Mouse (Mus musculus) limb, embryonic 12.5 days (tissue): ENCODE measurements at regions not wholly inside any gene's neighbourhood (a gene's known extent, or its start where the extent isn't known, plus 50 kb on each side); places are given as distances from the start of the nearest gene placed in this dataset.

Source experiments
- ATAC-seq: fragments of 200-750 bp; cut with Nextera tagmentation; 2 replicates; pipeline ENCODE4 v1.8.0; 2017; ENCODE audit warnings: low read depth, moderate TSS enrichment; ENCODE audit not compliant: insufficient number of reproducible peaks, insufficient read depth, low FRiP score, low TSS enrichment
- H3K27ac ChIP-seq: fragments of 300-500 bp; sonication (generic); 2 replicates; pipeline ENCODE4 v1.5.1; 2016; ENCODE audit warnings: mild to moderate bottlenecking, moderate library complexity
- H3K27me3 ChIP-seq: fragments of 300-500 bp; sonication (generic); 2 replicates; pipeline ENCODE4 v1.6.1; 2016; ENCODE audit warnings: mild to moderate bottlenecking, moderate library complexity
- H3K36me3 ChIP-seq: fragments of 300-500 bp; sonication (generic); 2 replicates; pipeline ENCODE4 v1.6.1; 2016; ENCODE audit warnings: mild to moderate bottlenecking, moderate library complexity
- H3K4me1 ChIP-seq: fragments of 300-500 bp; sonication (generic); replicated peaks from 2 replicates; pipeline ENCODE4 v1.6.1; 2016
- H3K4me2 ChIP-seq: fragments of 300-500 bp; sonication (generic); 2 replicates; pipeline ENCODE4 v1.6.1; 2016; ENCODE audit warnings: mild to moderate bottlenecking, moderate library complexity
- H3K4me3 ChIP-seq: fragments of 300-500 bp; sonication (generic); replicated peaks from 2 replicates; pipeline ENCODE4 v1.5.1; 2016; ENCODE audit warnings: mild to moderate bottlenecking
- H3K9ac ChIP-seq: fragments of 300-500 bp; sonication (generic); replicated peaks from 2 replicates; pipeline ENCODE4 v1.6.1; 2016; ENCODE audit warnings: mild to moderate bottlenecking, moderate library complexity
- H3K9me3 ChIP-seq: fragments of 300-500 bp; sonication (generic); 2 replicates; pipeline ENCODE4 v1.6.1; 2016; ENCODE audit warnings: mild to moderate bottlenecking, moderate library complexity
- WGBS: fragments of 180-500 bp; shearing (Covaris S2); methylation state at CpG from one replicate; pipeline ENCODE4 v1.1.7; 2016; 5-methylcytosine and 5-hydroxymethylcytosine counted together

GRCm38 (mm10) chr9:47133454-47133853 is 134.9 kb downstream of the Gm4791 start:
- 59% methylated on average over 5 of the region's 5 CpGs for WGBS
- Histone ChIP-seq H3K27ac (no peak overlapping the region), H3K4me2 (no peak overlapping the region), H3K4me1 (no peaks in the 10 kb centered on the region), H3K27me3 (no peaks in the 10 kb centered on the region), H3K36me3 (no peaks in the 10 kb centered on the region), H3K4me3 (no peak overlapping the region), H3K9ac (no peak overlapping the region), H3K9me3 (no peaks in the 10 kb centered on the region)
- no peak for ATAC-seq

- H3K27ac ChIP-seq, result no peak overlapping the region
- no peak overlapping the region for H3K4me2 ChIP-seq
- H3K4me1 ChIP-seq, result no peaks in the 10 kb centered on the region
- 58% methylated on average over 8 of the region's 8 CpGs for WGBS
- H3K9me3 ChIP-seq, result no peaks in the 10 kb centered on the region
- no peak for ATAC-seq
- H3K9ac ChIP-seq, result no peak overlapping the region
- no peaks in the 10 kb centered on the region for H3K36me3 ChIP-seq
- H3K4me3 ChIP-seq, result no peak overlapping the region
- H3K27me3 ChIP-seq, result no peaks in the 10 kb centered on the region
Observed at GRCm38 (mm10) chr9:47133873-47134272, 135.3 kb downstream of the Gm4791 start.

- H3K4me2 ChIP-seq, result no peak overlapping the region
- WGBS, result 70% methylated on average over 4 of the region's 4 CpGs
Observed at GRCm38 (mm10) chr9:47134479-47134878, 135.9 kb downstream of the Gm4791 start.

GRCm38 (mm10) chr9:47136641-47137040 is 138.1 kb downstream of the Gm4791 start:
- Histone ChIP-seq H3K4me2 (no peak overlapping the region), H3K9ac (no peak overlapping the region), H3K4me3 (no peak overlapping the region), H3K4me1 (no peaks in the 10 kb centered on the region), H3K36me3 (no peaks in the 10 kb centered on the region), H3K9me3 (no peaks in the 10 kb centered on the region), H3K27me3 (no peaks in the 10 kb centered on the region), H3K27ac (no peak overlapping the region)
- no peak for ATAC-seq
- 96% methylated on average over 5 of the region's 5 CpGs for WGBS

More at GRCm38 (mm10) chr9:47134479-47134878, 135.9 kb downstream of the Gm4791 start:
- Histone ChIP-seq H3K36me3 (no peaks in the 10 kb centered on the region), H3K4me3 (no peak overlapping the region), H3K4me1 (no peaks in the 10 kb centered on the region), H3K27ac (no peak overlapping the region), H3K9ac (no peak overlapping the region), H3K27me3 (no peaks in the 10 kb centered on the region), H3K9me3 (no peaks in the 10 kb centered on the region)
- no peak for ATAC-seq

- Histone ChIP-seq H3K27ac (no peak overlapping the region), H3K4me3 (no peak overlapping the region), H3K9ac (no peak overlapping the region), H3K36me3 (no peaks in the 10 kb centered on the region), H3K4me1 (no peaks in the 10 kb centered on the region), H3K4me2 (no peak overlapping the region), H3K9me3 (no peaks in the 10 kb centered on the region), H3K27me3 (no peaks in the 10 kb centered on the region)
- 85% methylated on average over 7 of the region's 7 CpGs for WGBS
- no peak for ATAC-seq
Observed at GRCm38 (mm10) chr9:47153471-47153870, 154.9 kb downstream of the Gm4791 start.

- Histone ChIP-seq H3K4me3 (no peak overlapping the region), H3K9ac (no peak overlapping the region), H3K27me3 (peaks cover 16% of the 10 kb centered on the region), H3K36me3 (no peaks in the 10 kb centered on the region), H3K9me3 (no peaks in the 10 kb centered on the region), H3K4me1 (peaks cover 18% of the 10 kb centered on the region; the same call in 1 of the 2 replicates), H3K27ac (no peak overlapping the region), H3K4me2 (no peak overlapping the region)
- WGBS, result 29% methylated on average over 8 of the region's 8 CpGs
- ATAC-seq, result no peak
Observed at GRCm38 (mm10) chr9:47165480-47166131, 167.1 kb downstream of the Gm4791 start.

GRCm38 (mm10) chr9:47167681-47168240 is 169.2 kb downstream of the Gm4791 start:
- Histone ChIP-seq H3K36me3 (no peaks in the 10 kb centered on the region), H3K4me1 (peaks cover 18% of the 10 kb centered on the region; the same call in 1 of the 2 replicates), H3K27me3 (peaks cover 16% of the 10 kb centered on the region), H3K4me2 (peak overlapping the region; percentile 46), H3K9me3 (no peaks in the 10 kb centered on the region), H3K27ac (no peak overlapping the region), H3K4me3 (peak overlapping the region; percentile 19), H3K9ac (no peak overlapping the region; the same call in 1 of the 2 replicates)
- 23% methylated on average over 20 of the region's 20 CpGs for WGBS
- ATAC-seq, result no peak

GRCm38 (mm10) chr9:47176044-47176443 is 177.5 kb downstream of the Gm4791 start:
- Histone ChIP-seq H3K9ac (no peak overlapping the region), H3K9me3 (no peaks in the 10 kb centered on the region), H3K4me2 (no peak overlapping the region), H3K4me3 (no peak overlapping the region), H3K4me1 (no peaks in the 10 kb centered on the region), H3K27ac (no peak overlapping the region), H3K36me3 (no peaks in the 10 kb centered on the region), H3K27me3 (no peaks in the 10 kb centered on the region)
- ATAC-seq, result no peak
- WGBS, result 79% methylated on average over 4 of the region's 4 CpGs

- H3K9ac ChIP-seq, result no peak overlapping the region
- 0 out of 2 replicates have a peak, but pooled peaks cover 5% of the 10 kb centered on the region for H3K27me3 ChIP-seq
- no peak for ATAC-seq
- no peaks in the 10 kb centered on the region for H3K9me3 ChIP-seq
- H3K36me3 ChIP-seq, result no peaks in the 10 kb centered on the region
- H3K4me2 ChIP-seq, result no peak overlapping the region
- H3K4me1 ChIP-seq, result peaks cover 6% of the 10 kb centered on the region; the same call in 1 of the 2 replicates
- WGBS, result 75% methylated on average over 3 of the region's 3 CpGs
- H3K27ac ChIP-seq, result no peak overlapping the region
- H3K4me3 ChIP-seq, result no peak overlapping the region
Observed at GRCm38 (mm10) chr9:47218101-47218500, 219.6 kb downstream of the Gm4791 start.

- peaks cover 14% of the 10 kb centered on the region for H3K27me3 ChIP-seq
- no peaks in the 10 kb centered on the region for H3K36me3 ChIP-seq
- no peaks in the 10 kb centered on the region for H3K9me3 ChIP-seq
- no peak overlapping the region for H3K4me3 ChIP-seq
- no peak overlapping the region for H3K9ac ChIP-seq
- no peak overlapping the region for H3K4me2 ChIP-seq
- no peak overlapping the region for H3K27ac ChIP-seq
- no peak for ATAC-seq
- WGBS, result 64% methylated on average over 2 of the region's 2 CpGs
- peaks cover 9% of the 10 kb centered on the region for H3K4me1 ChIP-seq
Observed at GRCm38 (mm10) chr9:47223536-47223935, 225.0 kb downstream of the Gm4791 start.

GRCm38 (mm10) chr9:47224249-47224648 is 225.7 kb downstream of the Gm4791 start:
- Histone ChIP-seq H3K9ac (no peak overlapping the region), H3K27me3 (peaks cover 14% of the 10 kb centered on the region), H3K36me3 (no peaks in the 10 kb centered on the region), H3K27ac (no peak overlapping the region), H3K4me1 (peaks cover 16% of the 10 kb centered on the region), H3K4me3 (no peak overlapping the region), H3K4me2 (no peak overlapping the region), H3K9me3 (no peaks in the 10 kb centered on the region)
- no peak for ATAC-seq
- 100% methylated on average over 1 of the region's 1 CpGs for WGBS
